21 mouse cellular contexts compared by ENCODE assay signal in genomic region chr2:76549316-76549715, GRCm38 (mm10).
"Had no signal": no experiment of that assay in that cellular context is flagged by ENCODE, and none has a peak within 500 bp of the region (broad histone marks: within the 10 kb centered on the region; RNA-seq: fewer than 3 reads in every experiment).

No protein-coding gene starts in this region.

- H3K4me3 ChIP-seq: layer of hippocampus, adult 2 months; left cerebral cortex, adult 2 months; liver, embryonic 13.5 days; megakaryocyte, embryonic 14.5 days; midbrain, embryonic 10.5 days; midbrain, embryonic 13.5 days; myocyte; neural tube, embryonic 13.5 days; stomach, embryonic 15.5 days had no signal

- ATAC-seq: midbrain, embryonic 13.5 days; midbrain, embryonic 16.5 days had no signal

- H3K9me3 ChIP-seq: liver, embryonic 13.5 days; midbrain, embryonic 10.5 days; midbrain, embryonic 13.5 days; neural tube, embryonic 13.5 days; stomach, embryonic 15.5 days had no signal

- H3K36me3 ChIP-seq: liver, embryonic 13.5 days; midbrain, embryonic 10.5 days; stomach, embryonic 15.5 days had no signal

- H3K9ac ChIP-seq: liver, embryonic 13.5 days; lung, embryonic 14.5 days; midbrain, embryonic 13.5 days; neural tube, embryonic 13.5 days; stomach, embryonic 15.5 days had no signal

- H3K4me2 ChIP-seq: liver, embryonic 13.5 days; lung, embryonic 14.5 days; midbrain, embryonic 13.5 days; neural tube, embryonic 13.5 days; stomach, embryonic 15.5 days had no signal

- H3K4me1 ChIP-seq: liver, embryonic 13.5 days; megakaryocyte, embryonic 14.5 days; midbrain, embryonic 10.5 days; midbrain, embryonic 13.5 days; stomach, embryonic 15.5 days had no signal

- DNase-seq: kidney, adult 11 months; kidney, postnatal 14 days; layer of hippocampus, adult 9-11 months; layer of hippocampus, postnatal 36 days; liver, embryonic 13.5 days; lung, embryonic 14.5 days; lung, postnatal 10 days; lung, postnatal 36 days; retina, postnatal 1 day; right cerebral cortex, postnatal 25 days; spleen, adult 18-20 months; thymus, postnatal 25 days had no signal

- H3K27ac ChIP-seq: layer of hippocampus, adult 2 months; left cerebral cortex, adult 2 months; liver, embryonic 13.5 days; midbrain, embryonic 10.5 days; midbrain, embryonic 13.5 days; neural tube, embryonic 13.5 days; stomach, embryonic 15.5 days had no signal

- H3K27me3 ChIP-seq: liver, embryonic 13.5 days; megakaryocyte, embryonic 14.5 days; midbrain, embryonic 13.5 days; neural tube, embryonic 13.5 days; stomach, embryonic 15.5 days had no signal
